Mouse (Mus musculus) CH12.LX (cell line): ENCODE results near the gene Mslnl.

Experiments
- CTCF ChIP-seq, 2 experiments: IDR thresholded peaks in 1 of 2; conservative IDR thresholded peaks in 1 of 2; 2 replicates each; pipeline ENCODE4 v1.5.1; 2011 to 2012; ENCODE audit warnings: low read depth in 2 of 2, low read length in 2 of 2, improper control_type of control experiment in 1 of 2, inconsistent platforms in 1 of 2, mild to moderate bottlenecking in 1 of 2, moderate library complexity in 1 of 2
- TCF12 ChIP-seq: IDR thresholded peaks from 2 replicates; pipeline ENCODE4 v1.6.1; 2014; ENCODE audit warnings: low read depth, mild to moderate bottlenecking, inconsistent platforms, low read length, improper control_type of control experiment
- ZC3H11A ChIP-seq: IDR thresholded peaks from 2 replicates; pipeline ENCODE4 v1.6.1; 2012; ENCODE audit warnings: low read depth, mild to moderate bottlenecking, inconsistent platforms, low read length, improper control_type of control experiment

DNA sequence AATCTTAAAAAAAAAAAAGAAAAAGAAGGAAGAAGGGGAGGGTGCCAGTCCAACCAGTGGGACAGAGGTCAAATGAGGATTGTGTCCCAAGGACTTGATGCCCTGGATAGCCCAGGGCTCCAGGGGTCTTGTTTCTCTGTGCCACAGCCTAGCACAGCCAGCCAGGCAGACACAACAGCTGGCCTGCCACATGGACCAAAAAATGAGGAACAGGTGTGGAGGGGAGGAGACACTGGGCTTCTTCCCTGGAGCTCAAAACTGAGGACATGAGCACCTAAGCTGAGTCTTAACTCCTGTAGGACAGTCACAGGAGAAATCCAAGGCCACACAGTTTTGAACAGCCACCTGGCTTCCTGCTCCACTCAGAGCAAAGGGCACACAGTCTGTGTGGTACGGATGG is 39.6 kb upstream of the Mslnl start:
- TF ChIP-seq TCF12, result no peak
- no peak for TF ChIP-seq CTCF (conservative IDR thresholded peaks at IDR 0.05 in 1 of 2, IDR thresholded peaks at IDR 0.05 in 1 of 2; ENCODE audit: low read depth in 2 of 2, low read length in 2 of 2)
- no peak for TF ChIP-seq ZC3H11A
